Mouse (Mus musculus) spleen, postnatal 10 days (tissue): ENCODE data around the gene Trabd2b.

Experiments
- DNase-seq, 2 experiments: peaks; one replicate each; pipeline ENCODE4 v3.0.0; 2021 to 2022; ENCODE audit warnings: low spot score in 2 of 2

The Trabd2b gene

DNA sequence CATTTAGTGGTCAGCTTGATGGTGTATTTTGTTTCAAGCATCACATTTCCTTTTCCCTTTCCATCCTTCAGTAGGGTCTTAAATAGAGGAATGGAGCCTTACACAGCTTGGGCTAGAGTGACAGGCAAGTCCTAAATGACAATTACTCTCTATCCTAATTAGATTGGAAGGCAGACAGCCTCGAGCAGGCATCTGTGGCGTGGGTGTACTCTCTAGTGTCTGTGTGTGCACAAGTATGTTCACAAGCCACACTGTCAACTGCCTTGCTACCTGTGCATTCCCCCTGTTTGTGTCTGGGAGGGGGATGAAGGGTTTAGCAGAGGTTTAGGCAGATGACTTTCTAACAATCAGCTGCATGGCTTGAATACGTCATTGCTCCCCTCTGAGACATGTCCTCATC, 6.7 kb upstream of the Trabd2b start:
- no peak for DNase-seq

GRCm38 (mm10) chr4:114401993-114402731, 4.4 kb upstream of the Trabd2b start:
- no peak for DNase-seq

DNA sequence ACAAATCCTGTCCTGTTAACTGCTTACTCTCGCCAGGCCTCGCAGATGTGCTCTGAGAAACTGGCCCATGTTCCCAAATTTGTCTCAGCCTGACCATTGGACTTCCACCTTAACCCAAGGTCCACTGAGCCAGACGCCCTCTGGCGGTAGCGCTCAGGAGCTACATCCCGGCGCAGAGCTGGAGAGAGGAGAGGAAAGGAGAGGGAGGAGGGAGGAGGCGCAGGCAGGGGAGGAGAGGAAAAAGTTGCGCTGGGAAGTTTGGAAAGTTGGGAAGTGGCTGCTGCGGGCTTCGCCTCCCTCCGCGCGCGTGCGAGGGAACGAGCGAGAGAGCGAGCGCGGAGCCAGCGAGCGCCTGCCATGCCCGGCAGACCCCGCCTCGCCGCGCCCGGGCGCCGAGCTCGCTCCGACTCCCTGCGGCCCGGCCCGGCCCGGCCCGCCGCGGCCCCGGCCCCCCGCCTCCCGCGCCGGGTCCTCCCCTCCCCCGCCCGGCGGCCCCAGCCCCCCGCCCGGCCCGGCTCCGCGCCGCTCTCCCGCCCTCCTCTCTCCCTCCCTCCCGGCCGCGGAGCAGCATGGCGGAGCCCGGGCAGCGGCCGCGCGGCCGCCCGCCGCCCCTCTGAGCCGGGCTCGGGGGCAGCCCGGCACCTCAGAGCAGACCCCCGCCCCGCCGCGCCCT, 706 bp upstream of the Trabd2b start:
- peak; percentile 36 to 61 for DNase-seq

DNA sequence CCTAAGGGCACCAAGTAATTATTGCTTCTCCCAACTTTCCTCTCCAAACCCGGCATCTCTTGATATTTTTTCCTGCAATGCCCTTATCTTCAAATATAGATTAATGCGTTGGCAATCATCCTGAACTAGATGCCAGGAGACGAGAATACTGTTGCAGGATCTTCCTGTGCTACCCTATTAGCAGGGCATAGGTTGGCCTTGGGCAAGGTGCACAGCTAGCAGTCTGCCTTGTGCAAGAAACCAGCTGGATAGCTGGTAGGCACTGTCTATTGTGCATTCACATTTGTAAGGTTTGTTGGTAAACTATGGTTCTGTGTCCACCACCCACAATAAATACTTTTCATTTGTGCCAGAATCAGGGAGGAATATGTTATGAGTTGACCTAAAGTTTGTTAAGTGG, 992 bp downstream of the Trabd2b start:
- no peak for DNase-seq

GRCm38 (mm10) chr4:114408298-114408697, 1.8 kb downstream of the Trabd2b start:
- DNase-seq, result peak in 1 of 2 experiments; percentile 13

DNA sequence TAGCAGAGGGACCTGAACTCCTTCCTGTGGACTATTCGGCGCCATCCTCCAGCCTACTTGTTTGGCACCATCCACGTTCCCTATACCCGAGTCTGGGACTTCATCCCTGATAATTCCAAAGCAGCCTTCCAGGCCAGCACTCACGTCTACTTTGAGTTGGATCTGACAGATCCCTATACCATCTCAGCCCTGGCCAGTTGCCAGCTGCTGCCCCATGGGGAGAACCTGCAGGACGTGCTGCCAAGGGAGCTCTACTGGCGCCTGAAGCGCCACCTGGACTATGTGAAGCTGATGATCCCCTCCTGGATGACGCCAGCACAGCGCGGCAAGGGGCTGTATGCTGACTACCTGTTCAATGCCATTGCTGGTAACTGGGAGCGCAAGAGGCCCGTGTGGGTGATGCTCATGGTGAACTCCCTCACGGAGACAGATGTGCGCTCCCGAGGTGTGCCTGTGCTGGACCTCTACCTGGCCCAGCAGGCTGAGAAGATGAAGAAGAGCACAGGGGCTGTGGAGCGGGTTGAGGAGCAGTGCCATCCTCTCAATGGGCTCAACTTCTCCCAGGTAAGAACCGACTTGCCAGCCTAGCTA, 2.5 kb downstream of the Trabd2b start:
- DNase-seq, result no peak

- DNase-seq, result no peak
Measured at GRCm38 (mm10) chr4:114409511-114409910, 3.0 kb downstream of the Trabd2b start.

DNA sequence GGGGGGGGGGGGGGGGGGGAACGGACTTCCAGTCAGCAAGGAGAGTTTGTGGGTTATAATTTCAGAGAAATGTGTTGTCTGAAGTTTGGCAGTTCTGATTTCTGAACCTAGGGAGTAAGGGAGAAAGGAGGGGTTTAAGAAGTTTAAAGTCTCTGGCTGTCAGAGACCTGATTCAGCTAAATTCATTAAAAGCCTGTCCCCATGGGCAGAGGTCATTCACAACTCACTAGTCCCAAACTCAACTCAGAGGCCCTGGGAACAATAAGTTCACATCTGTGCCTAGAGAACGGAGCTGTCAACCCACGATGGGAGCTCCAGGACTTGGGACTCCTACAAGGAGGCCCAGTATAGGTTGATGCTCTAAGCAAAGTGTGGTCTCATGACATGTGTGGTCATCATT, 3.5 kb downstream of the Trabd2b start:
- DNase-seq, result no peak

GRCm38 (mm10) chr4:114410443-114410842, 3.9 kb downstream of the Trabd2b start:
- DNase-seq, result no peak

GRCm38 (mm10) chr4:114410958-114411661, 4.6 kb downstream of the Trabd2b start:
- DNase-seq, result no peak

GRCm38 (mm10) chr4:114411846-114412390, 5.4 kb downstream of the Trabd2b start:
- DNase-seq, result no peak

GRCm38 (mm10) chr4:114415925-114416645, 9.6 kb downstream of the Trabd2b start:
- DNase-seq, result no peak

DNA sequence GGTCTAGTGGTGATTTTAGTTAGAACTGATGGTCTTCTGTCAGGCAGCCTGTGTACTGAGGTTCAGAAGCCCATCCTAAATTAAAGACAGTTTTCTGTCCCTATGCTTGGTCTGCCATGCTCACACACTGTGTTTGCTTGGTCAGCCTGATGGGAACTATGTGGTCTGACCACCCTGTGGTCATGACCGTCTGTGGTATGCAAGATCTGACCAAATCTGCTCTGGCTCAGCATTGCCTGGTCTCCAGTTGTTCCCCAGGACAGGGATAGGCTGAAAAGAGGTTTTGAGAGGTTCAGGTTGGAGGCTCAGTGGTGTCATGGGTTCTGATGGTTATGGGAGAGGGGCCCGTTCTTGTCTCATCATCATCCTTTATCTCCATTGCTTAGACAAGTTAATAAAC, 13.6 kb downstream of the Trabd2b start:
- DNase-seq, result no peak

- DNase-seq, result no peak
Measured at GRCm38 (mm10) chr4:114423084-114423483, 16.6 kb downstream of the Trabd2b start.

GRCm38 (mm10) chr4:114425808-114426207, 19.3 kb downstream of the Trabd2b start:
- DNase-seq, result no peak

DNA sequence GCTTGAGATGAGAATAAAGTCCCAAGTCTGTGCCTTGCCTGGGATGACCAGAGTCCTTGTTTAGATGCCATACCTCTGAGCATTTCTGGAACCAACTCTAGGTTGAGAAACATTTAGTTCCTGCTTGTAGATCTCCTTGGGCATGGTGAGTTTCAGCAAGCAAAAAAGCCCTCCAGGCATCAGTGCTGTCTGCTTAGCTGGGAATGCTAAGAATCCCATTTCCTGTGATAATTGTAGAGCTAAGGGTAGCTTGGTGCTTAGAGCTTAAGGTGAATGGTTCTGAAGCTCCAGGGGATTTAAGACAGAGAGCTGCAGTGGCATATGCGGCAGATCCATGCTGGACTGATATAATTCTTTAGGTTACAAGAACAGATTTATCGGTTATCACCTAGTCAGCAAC, 26.2 kb downstream of the Trabd2b start:
- DNase-seq, result no peak

- DNase-seq, result no peak
Measured at GRCm38 (mm10) chr4:114433440-114433839, 26.9 kb downstream of the Trabd2b start.

DNA sequence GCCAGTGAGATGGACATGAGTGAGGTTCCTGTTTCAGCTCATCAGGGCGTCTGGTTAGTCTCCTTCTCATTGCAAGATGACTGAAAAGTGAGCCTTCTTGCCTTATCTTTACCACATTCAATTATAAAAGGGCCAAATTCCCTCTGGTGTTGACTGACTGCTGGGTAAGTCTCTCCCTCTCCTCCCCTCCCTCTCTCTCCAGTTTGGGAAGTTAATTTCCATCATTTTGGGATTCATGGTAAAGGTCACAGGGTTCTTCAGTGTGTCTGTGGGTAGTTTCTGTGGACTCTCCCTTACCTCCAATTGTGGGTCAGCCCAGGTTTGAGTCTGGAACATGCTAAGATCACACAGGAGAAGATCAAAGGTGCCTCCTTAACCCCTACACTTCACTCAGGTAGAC, 28.2 kb downstream of the Trabd2b start:
- no peak for DNase-seq

- DNase-seq, result no peak
Measured at GRCm38 (mm10) chr4:114435381-114435780, 28.9 kb downstream of the Trabd2b start.

- no peak for DNase-seq
Measured at GRCm38 (mm10) chr4:114438764-114439163, 32.2 kb downstream of the Trabd2b start.

DNA sequence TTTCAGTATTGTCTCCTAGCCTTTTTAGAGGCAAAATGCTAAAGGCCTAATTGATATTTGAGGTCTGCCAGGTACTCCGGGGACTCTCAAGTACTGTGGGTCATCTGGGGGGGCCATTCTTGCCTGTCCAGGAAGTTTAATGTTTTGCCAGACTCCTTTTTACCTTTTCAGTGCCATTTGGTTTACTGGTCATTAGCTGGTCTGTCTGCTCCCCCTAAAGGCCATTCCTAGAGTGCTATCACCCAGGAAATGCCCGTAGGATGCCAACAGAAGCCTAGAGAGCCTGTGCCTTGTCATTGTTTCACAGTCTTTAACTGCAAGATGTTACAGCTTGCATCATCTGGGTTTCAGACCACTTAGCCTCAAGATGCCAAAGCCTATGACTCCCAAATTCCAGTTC, 35.7 kb downstream of the Trabd2b start:
- DNase-seq, result no peak
